Mouse (Mus musculus) ES-Bruce4 (cell line): ENCODE measurements around the gene 4930583I09Rik.

Experiments used
- CTCF ChIP-seq: IDR thresholded peaks from one replicate; pipeline ENCODE4 v1.8.1; 2011; ENCODE audit warnings: low read depth, low read length
- EP300 ChIP-seq: IDR thresholded peaks from 2 replicates; pipeline ENCODE4 v1.6.1; 2011; ENCODE audit warnings: low read depth, low read length; ENCODE audit not compliant: insufficient read depth
- POLR2A ChIP-seq: IDR thresholded peaks from one replicate; pipeline ENCODE4 v1.8.1; 2011; ENCODE audit warnings: low read length; ENCODE audit not compliant: insufficient read depth

DNA sequence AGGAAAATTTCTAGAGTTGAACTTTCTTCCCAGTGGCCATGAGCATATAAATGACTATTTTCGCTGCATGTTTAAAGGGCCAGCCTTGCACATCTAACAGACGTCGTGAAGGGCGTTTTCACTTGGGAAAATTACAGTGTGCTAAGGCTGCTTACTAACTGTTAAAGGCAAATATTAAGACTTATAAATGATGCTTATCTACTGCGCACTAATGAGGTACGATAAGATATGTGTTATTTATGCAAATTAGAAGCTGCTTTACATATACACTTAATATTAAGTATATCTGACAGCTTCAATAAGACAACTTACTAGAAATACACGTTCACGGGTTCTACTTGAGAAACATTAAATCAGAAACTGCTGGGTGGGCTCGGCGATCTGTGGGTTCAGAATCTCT lies 481 bp upstream of the 4930583I09Rik start:
- no peak for TF ChIP-seq EP300
- TF ChIP-seq POLR2A, result no peak
- TF ChIP-seq CTCF, result no peak
